Mouse (Mus musculus) neural tube, embryonic 14.5 days (tissue): ENCODE data around the gene Magi2. TPM values are rescaled to one million over a fixed set of nuclear protein-coding genes. Genes with fewer than 3 reads are reported as not detected.

Experiments used
- ATAC-seq: fragments of 200-750 bp; cut with Nextera tagmentation; 2 replicates; pipeline ENCODE4 v1.8.0; 2017; ENCODE audit warnings: low read depth, mild to moderate bottlenecking, moderate TSS enrichment, moderate library complexity
- H3K27ac ChIP-seq: fragments of 300-500 bp; sonication (generic); 2 replicates; pipeline ENCODE4 v1.5.1; 2014; ENCODE audit warnings: low read depth, mild to moderate bottlenecking, control low read depth, low read length, moderate library complexity, mixed read lengths
- H3K27me3 ChIP-seq: fragments of 300-500 bp; sonication (generic); 2 replicates; pipeline ENCODE4 v1.6.1; 2014; ENCODE audit warnings: low read length; ENCODE audit not compliant: control insufficient read depth, insufficient read depth
- H3K36me3 ChIP-seq: fragments of 300-500 bp; sonication (generic); 2 replicates; pipeline ENCODE4 v1.6.1; 2014; ENCODE audit warnings: low read length, mixed read lengths; ENCODE audit not compliant: control insufficient read depth, insufficient read depth
- H3K4me1 ChIP-seq: fragments of 300-500 bp; sonication (generic); 2 replicates; pipeline ENCODE4 v1.6.1; 2014; ENCODE audit warnings: low read length; ENCODE audit not compliant: control insufficient read depth, insufficient read depth
- H3K4me2 ChIP-seq: fragments of 300-500 bp; sonication (generic); 2 replicates; pipeline ENCODE4 v1.6.1; 2014; ENCODE audit warnings: mild to moderate bottlenecking, low read depth, low read length, control low read depth
- H3K4me3 ChIP-seq: fragments of 300-500 bp; sonication (generic); 2 replicates; pipeline ENCODE4 v1.5.1; 2014; ENCODE audit warnings: low read depth, low read length, control low read depth, mixed read lengths
- H3K9ac ChIP-seq: fragments of 300-500 bp; sonication (generic); replicated peaks from 2 replicates; pipeline ENCODE4 v1.6.1; 2014; ENCODE audit warnings: low read depth, mild to moderate bottlenecking, control low read depth, low read length, mixed read lengths
- H3K9me3 ChIP-seq: fragments of 300-500 bp; sonication (generic); 2 replicates; pipeline ENCODE4 v1.6.1; 2016; ENCODE audit warnings: low read length; ENCODE audit not compliant: control insufficient read depth
- WGBS: fragments of 180-500 bp; shearing (Covaris S2); extraction: QIAGEN DNeasy Blood & Tissue Kit; methylation state at CpG from one replicate; pipeline ENCODE4 v1.1.7; 2014; 5-methylcytosine and 5-hydroxymethylcytosine counted together
- polyA plus RNA-seq: library from polyadenylated mRNA; unstranded; fragments of >200 nt; fragmentation: Nextera tagmentation; extraction: Ambion mirVana; gene quantifications from 2 replicates; pipeline ENCODE4 v1.2.1, GENCODE M21; 2014

The Magi2 gene
- polyA plus RNA-seq, 1 experiment from 2014 or later, result 50.2 TPM

DNA sequence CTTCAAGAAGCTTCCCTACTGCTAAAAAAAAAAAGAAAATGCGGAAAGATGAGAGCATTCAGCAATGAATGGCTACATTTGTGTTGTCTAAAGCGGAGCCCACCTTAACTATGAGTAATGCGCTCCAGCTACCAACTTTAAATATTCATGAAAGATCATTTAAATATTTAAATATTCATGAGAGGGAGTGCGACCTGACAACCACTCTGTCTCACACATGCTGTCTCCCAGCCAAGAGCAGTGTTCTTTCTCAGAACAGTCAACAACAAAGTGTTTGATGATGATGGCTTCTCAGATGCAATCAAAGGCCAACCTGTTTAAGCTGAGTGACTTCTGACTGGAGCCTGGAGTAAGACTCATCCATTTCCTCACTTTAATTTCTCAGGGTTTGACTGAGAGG is 1521.3 kb downstream of the Magi2 start:
- no peak overlapping the region for H3K4me2 ChIP-seq

DNA sequence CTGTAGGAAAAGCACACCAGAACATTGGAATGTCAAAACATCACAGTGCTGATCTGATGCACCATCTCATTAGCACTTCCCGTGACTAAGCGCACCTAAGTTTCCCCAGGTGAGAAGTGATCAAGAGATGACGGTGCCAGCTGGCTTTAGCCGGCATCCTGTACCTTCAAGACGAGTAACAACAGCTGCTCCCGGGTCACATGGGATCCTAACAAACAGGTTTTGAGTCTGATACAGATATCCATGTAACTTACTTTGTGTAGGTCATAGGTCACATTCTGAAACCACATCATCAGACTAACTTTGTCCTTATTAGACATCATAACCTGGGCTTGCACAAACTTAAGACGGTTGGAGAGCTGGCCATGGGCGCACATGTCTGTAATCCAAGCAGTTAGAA is 1522.0 kb downstream of the Magi2 start:
- no peaks in the 10 kb centered on the region for H3K27me3 ChIP-seq
- H3K9me3 ChIP-seq, result no peaks in the 10 kb centered on the region
- no peaks in the 10 kb centered on the region for H3K36me3 ChIP-seq
- ATAC-seq, result no peak
- no peak overlapping the region for H3K27ac ChIP-seq
- no peak overlapping the region for H3K4me2 ChIP-seq
- 0 out of 2 replicates have a peak, but pooled peaks cover 3% of the 10 kb centered on the region for H3K4me1 ChIP-seq
- 86% methylated on average over 8 of the region's 8 CpGs for WGBS
- no peak overlapping the region for H3K4me3 ChIP-seq
- no peak overlapping the region for H3K9ac ChIP-seq

More for the DNA sequence above, 1521.3 kb downstream of the Magi2 start:
- Histone ChIP-seq H3K9ac (no peak overlapping the region), H3K4me1 (0 out of 2 replicates have a peak, but pooled peaks cover 3% of the 10 kb centered on the region), H3K9me3 (no peaks in the 10 kb centered on the region), H3K36me3 (no peaks in the 10 kb centered on the region), H3K4me3 (no peak overlapping the region), H3K27ac (no peak overlapping the region), H3K27me3 (no peaks in the 10 kb centered on the region)
- WGBS, result 33% methylated on average over 4 of the region's 4 CpGs
- ATAC-seq, result peak; percentile 45; the same call in 1 of the 2 replicates

DNA sequence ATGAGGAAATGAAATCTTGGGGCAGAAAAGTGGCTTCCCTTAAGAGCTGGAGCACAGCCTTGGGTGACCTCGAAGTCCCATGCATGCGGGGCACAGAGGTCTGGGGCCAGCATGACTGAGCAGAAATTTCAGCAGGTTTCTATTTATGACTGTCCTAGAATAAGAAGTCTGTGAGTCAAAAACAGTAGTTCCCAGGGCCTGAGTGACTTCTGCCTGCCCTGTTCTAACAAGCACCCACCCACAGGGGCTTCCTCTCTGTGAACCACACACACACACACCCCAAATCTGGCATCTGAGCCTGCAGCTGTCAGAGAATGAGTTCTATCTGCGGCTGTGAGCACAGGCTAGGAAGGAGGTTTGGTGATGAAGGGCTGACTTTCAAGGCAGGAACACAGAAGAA is 1522.7 kb downstream of the Magi2 start:
- WGBS, result 81% methylated on average over 3 of the region's 3 CpGs
- Histone ChIP-seq H3K9me3 (no peaks in the 10 kb centered on the region), H3K27me3 (no peaks in the 10 kb centered on the region), H3K9ac (no peak overlapping the region), H3K4me1 (0 out of 2 replicates have a peak, but pooled peaks cover 3% of the 10 kb centered on the region), H3K4me3 (no peak overlapping the region), H3K36me3 (no peaks in the 10 kb centered on the region), H3K4me2 (no peak overlapping the region), H3K27ac (no peak overlapping the region)
- no peak for ATAC-seq

DNA sequence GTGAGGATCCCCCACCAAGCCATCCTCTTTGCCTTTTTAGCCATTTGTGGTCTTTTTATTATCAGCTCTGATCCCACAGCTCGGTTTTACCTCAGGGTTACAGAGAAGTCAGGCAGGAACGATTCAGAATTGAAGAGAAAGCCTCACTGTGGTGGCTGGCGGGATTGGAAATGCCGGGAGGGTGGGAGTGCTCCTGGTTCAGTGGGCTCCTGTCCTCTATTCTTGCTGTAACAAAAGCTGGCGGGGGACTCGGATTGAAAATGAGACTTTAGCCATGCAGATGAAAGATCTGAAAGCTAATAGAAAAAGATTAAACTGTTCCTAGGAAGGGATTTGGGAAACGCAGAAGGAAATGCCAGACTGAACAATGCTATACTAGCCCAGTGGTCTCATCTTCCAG is 1524.2 kb downstream of the Magi2 start:
- Histone ChIP-seq H3K4me2 (no peak overlapping the region), H3K4me3 (no peak overlapping the region), H3K27me3 (no peaks in the 10 kb centered on the region), H3K9me3 (no peaks in the 10 kb centered on the region), H3K9ac (no peak overlapping the region), H3K27ac (no peak overlapping the region), H3K4me1 (0 out of 2 replicates have a peak, but pooled peaks cover 3% of the 10 kb centered on the region), H3K36me3 (no peaks in the 10 kb centered on the region)
- WGBS, result 50% methylated on average over 7 of the region's 7 CpGs
- ATAC-seq, result no peak

DNA sequence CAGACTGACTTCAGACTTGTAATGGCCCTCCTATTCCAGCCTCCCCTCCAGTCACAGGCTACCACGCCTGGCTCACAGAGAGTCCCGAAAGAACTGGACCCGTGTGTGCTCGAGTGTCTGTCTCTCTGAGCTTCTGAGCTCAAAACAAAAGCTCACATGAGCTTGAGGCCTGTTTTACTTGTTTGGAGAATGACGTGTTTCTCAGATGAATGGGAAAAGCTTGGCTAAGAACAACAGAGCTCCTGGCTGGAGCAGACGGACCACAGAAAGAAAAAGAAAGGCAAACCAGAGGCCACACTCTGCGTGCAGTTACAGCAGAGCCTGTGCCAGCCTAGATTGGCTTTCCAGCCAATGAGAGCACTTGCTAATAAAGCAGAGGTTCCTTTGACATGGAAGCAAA is 1524.9 kb downstream of the Magi2 start:
- no peak overlapping the region for H3K4me2 ChIP-seq
- H3K9ac ChIP-seq, result no peak overlapping the region
- H3K4me3 ChIP-seq, result no peak overlapping the region
- H3K27ac ChIP-seq, result no peak overlapping the region
- no peaks in the 10 kb centered on the region for H3K36me3 ChIP-seq
- WGBS, result 34% methylated on average over 7 of the region's 7 CpGs
- ATAC-seq, result peak; percentile 68; the same call in 1 of the 2 replicates
- no peaks in the 10 kb centered on the region for H3K27me3 ChIP-seq
- no peaks in the 10 kb centered on the region for H3K9me3 ChIP-seq
- H3K4me1 ChIP-seq, result 0 out of 2 replicates have a peak, but pooled peaks cover 3% of the 10 kb centered on the region

DNA sequence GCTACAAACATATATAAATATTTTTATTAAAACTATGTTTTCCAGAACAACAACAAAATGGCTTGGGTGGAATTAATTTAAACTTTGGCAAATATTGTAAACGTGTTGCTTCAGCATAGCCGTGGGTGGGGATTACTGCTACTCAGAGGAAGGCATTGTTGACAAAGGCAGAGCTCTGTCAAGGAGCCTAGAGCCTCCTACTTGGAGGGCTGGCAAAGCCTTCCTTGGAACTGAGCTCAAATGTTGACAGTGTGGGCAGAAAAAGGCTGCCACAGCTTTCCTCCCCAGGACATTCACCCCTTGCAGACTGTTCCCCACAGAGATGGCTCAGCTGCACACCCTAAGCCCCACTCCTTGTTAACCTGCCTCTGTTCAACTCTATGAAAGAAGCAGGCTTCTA is 1526.3 kb downstream of the Magi2 start:
- H3K4me1 ChIP-seq, result no peaks in the 10 kb centered on the region
- no peak overlapping the region for H3K9ac ChIP-seq
- no peak overlapping the region for H3K4me3 ChIP-seq
- no peaks in the 10 kb centered on the region for H3K27me3 ChIP-seq
- no peak overlapping the region for H3K4me2 ChIP-seq
- H3K36me3 ChIP-seq, result no peaks in the 10 kb centered on the region
- H3K9me3 ChIP-seq, result no peaks in the 10 kb centered on the region
- 77% methylated on average over 2 of the region's 2 CpGs for WGBS
- no peak overlapping the region for H3K27ac ChIP-seq
- ATAC-seq, result no peak

DNA sequence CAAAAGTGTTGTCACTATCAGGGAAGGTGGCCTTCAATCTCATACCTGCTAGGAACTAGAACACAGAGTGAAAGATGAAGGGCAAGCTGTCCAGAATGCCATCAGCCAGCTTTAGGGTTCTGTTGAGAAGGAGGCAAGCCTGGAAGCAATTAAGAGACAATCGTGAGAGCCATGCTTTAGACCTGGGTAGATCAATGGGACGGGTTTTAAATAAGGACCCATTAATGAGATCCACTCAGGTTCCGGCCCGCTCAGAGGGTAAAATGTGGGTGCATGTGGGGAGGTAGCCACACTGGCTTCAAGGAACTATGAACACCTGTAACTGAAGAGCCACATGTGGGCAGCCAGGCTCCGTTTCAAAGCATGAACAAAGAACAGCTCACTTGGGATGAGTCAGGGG is 1527.1 kb downstream of the Magi2 start:
- H3K27me3 ChIP-seq, result no peaks in the 10 kb centered on the region
- ATAC-seq, result no peak
- no peak overlapping the region for H3K9ac ChIP-seq
- H3K9me3 ChIP-seq, result no peaks in the 10 kb centered on the region
- no peak overlapping the region for H3K27ac ChIP-seq
- no peaks in the 10 kb centered on the region for H3K4me1 ChIP-seq
- WGBS, result 82% methylated on average over 5 of the region's 5 CpGs
- H3K4me2 ChIP-seq, result no peak overlapping the region
- H3K36me3 ChIP-seq, result no peaks in the 10 kb centered on the region
- no peak overlapping the region for H3K4me3 ChIP-seq
